Mouse (Mus musculus) liver, embryonic 13.5 days (tissue): ENCODE results near the gene Fibcd1. TPM values are rescaled to one million over a fixed set of nuclear protein-coding genes. Genes with fewer than 3 reads are reported as not detected.

Experiments used
- polyA plus RNA-seq: library from polyadenylated mRNA; unstranded; fragments of >200 nt; fragmentation: Nextera tagmentation; extraction: Ambion mirVana; gene quantifications from 2 replicates; pipeline ENCODE4 v1.2.1, GENCODE M21; 2015

Gene Fibcd1
- polyA plus RNA-seq, 1 experiment from 2014 or later, result 0.03 TPM

Other genes starting within 250 kb of the Fibcd1 start
- gene Prdm12, start 206.0 kb downstream of the Fibcd1 start, polyA plus RNA-seq, result not detected in 2 replicates
- 51.2 and 53.7 TPM in 2 replicates for gene Exosc2, start 175.3 kb downstream of the Fibcd1 start, polyA plus RNA-seq
- 6.2 and 7.5 TPM in 2 replicates for gene Abl1, start 157.6 kb downstream of the Fibcd1 start, polyA plus RNA-seq
- 0.07 TPM in 1 of 2 replicates, not detected in the other for gene Qrfp, start 35.4 kb downstream of the Fibcd1 start, polyA plus RNA-seq
- 0.02 and 0.07 TPM in 2 replicates for gene Lamc3, start 41.3 kb upstream of the Fibcd1 start, polyA plus RNA-seq
- gene Aif1l, start 104.1 kb upstream of the Fibcd1 start, polyA plus RNA-seq, result 3.5 and 4.0 TPM in 2 replicates
- 59.8 and 71.9 TPM in 2 replicates for gene Nup214, start 128.4 kb upstream of the Fibcd1 start, polyA plus RNA-seq
- gene Fam78a, start 238.9 kb upstream of the Fibcd1 start, polyA plus RNA-seq, result 10.6 and 13.0 TPM in 2 replicates
- gene Plpp7, start 249.5 kb upstream of the Fibcd1 start, polyA plus RNA-seq, result 2.0 and 2.2 TPM in 2 replicates